Mouse (Mus musculus): ENCODE data around the gene Dnah14. TPM values are rescaled to one million over a fixed set of nuclear protein-coding genes. Genes with fewer than 3 reads are reported as not detected.

Gene Dnah14
- total RNA-seq (2015) (0.09 TPM in 1 of 2 replicates, not detected in the other), total RNA-seq (2017) (2.9 and 3.0 TPM in 2 replicates)

- ATAC-seq (ENCODE audit: poor library complexity, severe bottlenecking): no peak
Measured at GRCm38 (mm10) chr1:181576322-181576721, at the start of gene Dnah14. Dnah14 (plus strand) TSS chr1:181576559.

- no peak for ATAC-seq (ENCODE audit: poor library complexity, severe bottlenecking)
Measured at GRCm38 (mm10) chr1:181529368-181529767, 47.0 kb upstream of the Dnah14 start.

DNA sequence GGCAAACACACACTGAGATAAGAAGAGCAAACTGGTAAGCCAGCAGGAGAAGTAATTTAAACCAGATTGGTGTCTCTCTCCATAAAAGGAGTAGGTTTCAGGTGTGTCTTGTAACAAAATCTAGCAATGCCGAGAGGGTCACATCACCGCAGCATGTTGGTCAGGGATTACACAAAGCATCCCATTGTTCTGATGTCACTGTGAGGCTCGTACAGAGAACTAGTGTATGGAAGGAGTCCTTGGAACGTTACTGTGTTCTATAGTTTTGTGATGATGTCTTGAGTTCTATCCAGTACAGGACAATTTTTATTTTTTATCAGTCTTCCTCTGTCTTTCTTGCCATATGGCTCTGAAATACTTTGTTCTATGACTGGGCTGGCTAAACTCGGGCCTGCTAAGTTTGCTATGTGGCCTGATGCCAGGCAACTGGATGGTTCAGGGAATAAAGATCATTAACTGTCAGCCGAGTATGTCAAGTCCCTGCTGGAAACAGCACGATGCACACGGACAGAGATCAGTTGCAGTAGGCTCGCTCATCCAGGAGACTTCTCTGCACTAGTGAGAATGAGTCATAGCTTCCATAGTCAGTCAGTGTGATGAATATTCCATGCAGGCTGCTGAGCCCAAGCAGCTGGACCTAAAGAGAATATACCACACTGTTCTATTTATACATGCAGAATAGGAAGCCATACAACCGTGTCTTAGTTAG lies 41.0 kb upstream of the Dnah14 start:
- no peak for ATAC-seq (ENCODE audit: poor library complexity, severe bottlenecking)

DNA sequence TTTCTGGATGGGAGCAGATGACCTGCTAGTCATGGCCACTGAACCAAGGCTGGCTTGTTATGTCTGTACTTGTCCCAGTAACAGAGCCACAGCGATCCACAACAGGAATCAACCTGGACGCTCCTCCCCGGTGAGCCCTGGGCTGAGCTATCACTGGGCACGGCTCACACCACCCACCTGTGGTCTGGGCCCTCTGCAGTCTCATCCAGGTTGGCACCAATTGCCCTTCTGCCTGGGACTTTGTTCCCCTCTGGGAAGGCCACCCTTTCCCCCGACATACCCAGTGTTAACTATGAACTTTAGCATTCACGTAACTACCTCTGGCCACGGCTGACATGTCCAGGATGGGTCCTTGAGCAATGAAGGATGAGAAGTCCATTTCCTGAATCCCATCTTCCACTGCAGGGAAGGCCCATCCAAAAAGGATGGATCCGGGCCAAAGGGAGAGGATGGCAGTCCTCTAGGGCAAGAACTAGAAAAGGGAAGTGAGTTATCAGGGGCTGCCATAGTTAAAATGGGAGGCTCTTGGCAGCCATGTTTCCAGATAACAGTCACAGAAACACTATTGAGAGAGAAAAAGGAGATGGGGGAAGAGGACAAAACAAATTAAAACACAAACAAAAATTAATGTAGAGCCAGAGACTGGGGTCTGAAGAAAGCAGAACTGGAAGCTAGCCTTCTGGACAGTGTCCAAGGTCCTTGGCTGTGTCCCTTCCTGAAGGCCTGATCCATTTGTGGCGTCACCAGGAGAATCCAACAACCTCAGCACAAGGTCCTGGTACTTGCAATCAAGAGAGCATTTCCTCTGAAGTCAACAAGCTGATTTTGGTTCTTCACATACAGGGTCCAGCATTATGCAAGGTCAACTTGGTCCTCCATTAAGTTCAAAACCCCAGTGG lies 38.5 kb upstream of the Dnah14 start:
- ATAC-seq (ENCODE audit: poor library complexity, severe bottlenecking): no peak

- peak; percentile 79 for ATAC-seq (ENCODE audit: poor library complexity, severe bottlenecking)
Measured at GRCm38 (mm10) chr1:181539846-181540769, 36.3 kb upstream of the Dnah14 start.

- ATAC-seq (ENCODE audit: poor library complexity, severe bottlenecking): no peak
Measured at GRCm38 (mm10) chr1:181543711-181544383, 32.5 kb upstream of the Dnah14 start.

DNA sequence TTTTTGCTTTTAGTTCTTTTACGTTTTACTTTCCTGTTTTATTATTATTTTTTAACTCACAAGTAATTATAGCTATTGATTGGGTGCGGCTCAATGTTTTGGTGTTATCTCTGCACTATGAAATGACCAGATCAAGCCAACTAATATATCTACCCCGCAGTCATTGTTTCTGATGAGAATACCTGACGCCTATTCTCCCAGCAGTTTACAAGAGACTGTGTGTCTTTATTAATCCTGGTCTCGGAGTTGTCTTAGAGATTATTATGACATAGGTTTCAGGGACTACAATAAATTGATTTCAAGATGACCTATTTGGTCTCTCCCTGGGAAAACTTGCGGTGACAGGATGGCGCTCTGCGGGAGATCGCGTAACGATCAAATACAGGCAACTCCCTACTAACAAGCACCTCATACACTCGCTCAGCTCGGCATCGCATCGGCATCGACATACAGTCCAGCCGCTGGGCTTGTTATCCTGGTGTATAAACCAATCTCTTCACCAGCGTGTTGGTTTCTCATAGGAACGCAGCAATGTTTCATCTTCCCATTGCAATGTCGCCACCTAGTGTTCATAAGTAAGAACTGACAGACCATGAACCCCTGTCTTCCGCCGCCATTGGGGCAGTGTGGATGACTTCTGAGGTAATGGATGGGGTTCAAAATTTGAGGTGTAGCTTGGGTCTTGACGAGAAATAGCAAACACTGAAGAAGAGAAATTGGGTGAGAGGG lies 31.2 kb upstream of the Dnah14 start:
- ATAC-seq (ENCODE audit: poor library complexity, severe bottlenecking): peak; percentile 89

GRCm38 (mm10) chr1:181549987-181550386 lies 26.4 kb upstream of the Dnah14 start:
- no peak for ATAC-seq (ENCODE audit: poor library complexity, severe bottlenecking)

DNA sequence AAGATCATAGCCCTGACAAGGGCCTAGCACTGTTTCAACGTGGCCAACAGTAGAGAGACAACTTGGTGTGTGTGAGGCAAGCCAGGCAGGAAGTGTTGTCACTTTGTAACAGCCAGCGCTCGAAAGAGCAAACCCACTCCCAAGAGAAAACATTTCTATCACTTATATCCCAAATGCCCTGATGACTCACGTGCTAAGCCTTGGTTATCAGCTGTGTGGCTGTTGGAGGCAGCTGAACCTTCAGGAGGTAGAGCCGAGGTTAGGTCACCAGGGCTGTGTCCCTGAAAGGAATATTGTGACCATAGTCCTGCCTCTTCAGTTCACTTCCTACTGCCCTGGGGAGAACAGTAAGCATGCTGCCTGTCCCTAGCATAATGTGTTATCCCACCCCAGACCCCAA lies 25.5 kb upstream of the Dnah14 start:
- peak; percentile 35 for ATAC-seq (ENCODE audit: poor library complexity, severe bottlenecking)

DNA sequence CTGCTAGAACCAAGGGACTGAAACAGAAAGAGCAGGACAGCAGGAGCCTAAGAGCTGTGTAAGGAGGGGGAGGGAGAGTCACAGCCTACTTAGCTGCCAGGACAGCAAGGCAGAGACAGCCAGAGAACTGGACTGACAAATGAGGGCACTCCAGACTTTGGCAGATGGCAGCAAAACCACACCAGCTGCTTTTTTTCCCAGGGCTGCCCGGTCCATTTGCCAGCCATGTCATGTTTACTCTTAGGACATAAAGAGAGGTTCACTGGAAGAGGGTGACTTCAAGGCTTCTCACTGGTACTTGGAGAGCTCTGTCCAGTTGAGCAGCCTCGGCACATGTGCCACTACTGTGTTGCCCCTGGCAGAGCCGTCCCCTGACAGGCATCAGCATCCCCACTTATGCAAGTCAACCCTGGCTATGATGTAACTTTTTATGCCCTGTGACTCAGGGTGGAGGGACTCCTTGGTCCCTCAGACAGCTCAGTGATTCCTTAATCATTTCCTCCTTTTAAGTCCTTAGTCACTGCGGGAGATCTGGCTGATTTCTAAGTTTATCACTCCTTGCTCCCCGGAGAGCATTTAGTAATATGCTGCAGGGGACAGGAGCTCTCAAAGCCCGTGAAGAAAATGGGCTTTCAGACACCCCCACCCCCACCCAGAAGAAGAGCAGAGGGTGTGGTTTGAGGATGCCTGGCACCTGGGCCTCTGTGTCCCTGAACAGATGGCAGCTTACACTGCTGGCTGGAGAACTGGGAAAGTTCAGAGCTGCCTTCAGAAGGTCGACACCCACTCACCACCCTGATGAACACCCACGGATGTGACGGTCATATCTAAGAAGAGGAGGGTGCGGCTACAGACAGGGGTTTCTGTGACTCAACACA lies 23.6 kb upstream of the Dnah14 start:
- peak; percentile 90 for ATAC-seq (ENCODE audit: poor library complexity, severe bottlenecking)

DNA sequence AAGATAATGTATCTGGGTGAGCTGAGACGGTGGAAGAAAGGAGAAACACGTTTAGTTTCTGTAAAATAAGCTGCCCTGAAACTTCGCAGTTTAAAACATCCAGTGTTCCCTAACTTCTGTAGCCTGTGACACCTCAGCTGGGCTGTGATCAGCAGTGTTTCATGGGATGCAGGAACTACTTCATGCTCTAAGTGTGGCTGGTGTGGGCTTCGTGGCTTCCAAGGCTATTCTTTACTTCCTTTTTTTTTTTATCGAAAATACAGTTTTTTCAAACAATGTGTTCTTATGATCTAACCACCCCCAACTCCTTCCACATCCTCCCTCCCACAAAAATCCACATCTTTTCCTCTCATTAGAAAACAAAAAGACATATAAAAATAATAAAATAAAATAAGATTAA lies 20.9 kb upstream of the Dnah14 start:
- ATAC-seq (ENCODE audit: poor library complexity, severe bottlenecking): peak; percentile 34; the same call in 1 of the 2 replicates

DNA sequence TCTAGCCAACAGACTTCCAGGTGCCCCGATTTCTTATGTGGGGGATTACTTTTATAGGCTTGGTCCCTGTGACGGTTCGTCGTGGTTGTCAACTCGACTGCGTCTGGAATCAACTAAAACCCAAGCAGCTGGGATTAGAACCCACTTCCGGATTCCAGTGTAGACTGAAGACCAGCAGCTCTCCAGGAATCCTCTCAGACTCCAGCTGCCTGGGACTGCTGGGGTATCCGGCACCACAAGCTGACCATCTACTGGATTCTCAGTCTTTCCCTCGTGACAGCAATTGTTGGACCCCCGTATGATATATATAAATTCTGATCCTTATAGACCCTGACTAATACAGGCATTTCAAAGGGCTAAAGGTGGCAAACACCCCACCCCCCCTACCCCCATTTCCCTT lies 16.7 kb upstream of the Dnah14 start:
- ATAC-seq (ENCODE audit: poor library complexity, severe bottlenecking): no peak

DNA sequence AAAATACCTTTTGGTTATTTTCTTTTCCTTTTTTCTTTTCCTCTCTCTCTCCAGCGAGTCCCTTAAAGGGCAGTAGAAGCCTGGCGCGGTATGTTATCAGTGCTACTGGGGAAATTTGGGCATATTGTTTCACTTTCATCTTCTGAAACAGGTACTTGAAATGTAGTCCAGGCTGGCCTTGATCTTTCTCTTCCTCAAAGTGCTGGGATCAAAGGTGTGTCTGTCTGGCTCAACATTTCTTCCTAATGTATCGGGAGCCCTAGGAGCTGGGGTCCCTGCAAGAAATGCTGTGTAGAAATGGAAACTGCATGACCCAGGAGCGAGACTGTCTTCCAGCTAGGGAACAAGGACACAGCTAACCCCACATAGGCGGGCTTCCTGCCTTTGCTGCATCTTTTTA lies 16.0 kb upstream of the Dnah14 start:
- ATAC-seq (ENCODE audit: poor library complexity, severe bottlenecking): no peak

GRCm38 (mm10) chr1:181560896-181561767 lies 15.2 kb upstream of the Dnah14 start:
- ATAC-seq (ENCODE audit: poor library complexity, severe bottlenecking): no peak

GRCm38 (mm10) chr1:181561768-181562444 lies 14.5 kb upstream of the Dnah14 start:
- no peak for ATAC-seq (ENCODE audit: poor library complexity, severe bottlenecking)

GRCm38 (mm10) chr1:181569447-181569846 lies 6.9 kb upstream of the Dnah14 start:
- ATAC-seq (ENCODE audit: poor library complexity, severe bottlenecking): no peak

GRCm38 (mm10) chr1:181583152-181583551 lies 6.8 kb downstream of the Dnah14 start:
- no peak for ATAC-seq (ENCODE audit: poor library complexity, severe bottlenecking)

All from megakaryocyte, adult 5-6 weeks (primary cell).